Mouse (Mus musculus): ENCODE measurements around the gene Mcm7. TPM values are rescaled to one million over a fixed set of nuclear protein-coding genes. Genes with fewer than 3 reads are reported as not detected.
"Not testable (repeated sequence)": the region's sequence is repeated elsewhere in the genome, so short reads cannot be mapped to it uniquely, and the experiment has no call there.

Gene Mcm7
- 208 TPM for polyA plus RNA-seq (2012; fragmentation: generic; extraction: Trizol)
- long read RNA-seq, experiment 1, transcript Mcm7-201 (15 exons, 2,962 nt): major isoform, 99 of 123 reads
- long read RNA-seq, experiment 1, partial matches to known transcripts: 12 of 123 reads
- long read RNA-seq, experiment 1, other reads (novel, unspliced or antisense): 10 of 123 reads
- long read RNA-seq, experiment 2, transcript Mcm7-201 (15 exons, 2,962 nt): major isoform, 1,806 of 1,936 reads
- long read RNA-seq, experiment 2, partial matches to known transcripts: 16 of 1,936 reads
- long read RNA-seq, experiment 2, other reads (novel, unspliced or antisense): 114 of 1,936 reads

DNA sequence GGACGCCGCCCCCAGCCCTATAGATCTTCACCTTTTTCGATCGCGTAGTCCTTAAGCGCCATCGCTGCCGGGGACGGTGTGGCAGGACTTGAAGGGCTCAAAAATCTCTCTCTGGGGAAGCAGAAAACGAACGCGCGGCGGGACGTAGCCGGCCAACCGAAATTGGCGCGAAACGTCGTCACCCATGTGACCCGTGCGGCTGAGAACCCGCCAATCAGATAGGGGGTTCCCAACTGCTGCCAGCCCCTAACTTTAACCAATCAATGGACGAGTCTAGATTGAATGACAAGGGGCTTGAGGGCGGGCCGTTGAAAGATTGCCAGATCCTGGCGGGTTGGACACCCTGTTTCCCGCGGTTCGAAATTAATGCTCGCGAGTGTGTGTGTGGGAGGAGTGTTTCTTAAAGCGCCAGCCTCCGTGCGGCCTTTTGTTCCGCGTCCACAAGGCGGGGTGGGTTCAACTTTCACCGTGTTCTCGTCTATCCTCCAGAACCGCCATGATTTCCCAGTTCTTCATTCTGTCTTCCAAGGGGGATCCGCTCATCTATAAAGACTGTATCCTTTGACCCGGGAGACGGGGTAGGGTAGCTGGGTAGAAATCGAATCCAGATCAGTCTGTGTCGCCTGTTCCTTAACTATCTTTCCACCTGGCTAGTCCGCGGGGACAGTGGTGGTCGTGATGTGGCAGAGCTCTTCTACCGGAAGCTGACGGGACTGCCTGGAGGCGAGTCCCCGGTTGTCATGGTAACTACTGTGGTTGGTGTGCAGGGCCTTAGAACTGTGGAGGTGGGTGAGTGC lies at the start of gene Mcm7, which contains the start of gene Ap4m1:
Gene Mcm7, minus strand, starts transcription at position 728 of the 797 bp plus-strand sequence.
Gene Ap4m1, plus strand, starts transcription at position 308 of the 797 bp plus-strand sequence.
- peak within 1 kb of the TSS; percentile 83 for H3K4me3 ChIP-seq (ENCODE audit: insufficient read depth, poor library complexity, severe bottlenecking)
- H3K36me3 ChIP-seq (ENCODE audit: control insufficient read depth, insufficient read depth): peaks cover 57% of the 10 kb centered on the region
- H3K27me3 ChIP-seq (ENCODE audit: control insufficient read depth, insufficient read depth, insufficient read length): no peaks in the 10 kb centered on the region
- peaks cover 60% of the 10 kb centered on the region for H3K79me2 ChIP-seq (ENCODE audit: control insufficient read depth, insufficient read depth)
- H3K79me3 ChIP-seq (ENCODE audit: low read depth): peaks cover 25% of the 10 kb centered on the region
- H3ac ChIP-seq (ENCODE audit: control insufficient read depth, insufficient read length, low read depth): peak within 1 kb of the TSS; percentile 79
- TF ChIP-seq FOSL1 (IDR thresholded peaks at IDR 0.05; ENCODE audit: insufficient read depth, low read length, poor library complexity, severe bottlenecking) (no peak), USF1 (IDR thresholded peaks at IDR 0.05; ENCODE audit: low read depth) (peak; percentile 91)

DNA sequence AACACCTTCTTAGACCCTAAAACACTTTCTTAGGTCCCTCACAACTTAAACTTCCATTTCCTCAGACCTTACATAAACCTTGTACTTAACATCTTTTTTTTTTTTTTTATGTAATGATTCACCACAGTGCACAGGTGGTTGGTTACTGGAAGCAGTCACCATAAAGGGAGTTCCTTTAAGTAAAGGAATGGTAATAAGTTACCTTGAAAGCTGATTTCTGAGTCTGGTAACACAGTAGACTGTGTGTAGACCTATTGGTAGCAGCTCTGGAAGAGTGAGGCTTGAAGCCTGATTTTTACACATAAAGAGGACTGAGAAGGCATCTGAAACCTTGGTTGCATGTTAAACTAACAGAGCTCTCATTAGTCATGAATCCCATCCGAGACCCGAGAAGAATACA lies 47.6 kb upstream of the Mcm7 start:
- Histone ChIP-seq H3K36me3 (ENCODE audit: control insufficient read depth, insufficient read depth) (no peaks in the 10 kb centered on the region), H3K27me3 (ENCODE audit: control insufficient read depth, insufficient read depth, insufficient read length) (no peaks in the 10 kb centered on the region), H3K79me3 (ENCODE audit: low read depth) (no peaks in the 10 kb centered on the region), H3ac (ENCODE audit: control insufficient read depth, insufficient read length, low read depth) (no peak overlapping the region), H3K4me3 (ENCODE audit: insufficient read depth, poor library complexity, severe bottlenecking) (no peak overlapping the region), H3K79me2 (ENCODE audit: control insufficient read depth, insufficient read depth) (no peaks in the 10 kb centered on the region)
- TF ChIP-seq CTCF (IDR thresholded peaks at IDR 0.05; ENCODE audit: control insufficient read depth, insufficient read depth, insufficient read length) (no peak), USF1 (IDR thresholded peaks at IDR 0.05; ENCODE audit: low read depth) (no peak), FOSL1 (IDR thresholded peaks at IDR 0.05; ENCODE audit: insufficient read depth, low read length, poor library complexity, severe bottlenecking) (no peak), MAX (IDR thresholded peaks at IDR 0.05) (no peak), MYOD1 (IDR thresholded peaks at IDR 0.05; ENCODE audit: control insufficient read depth, insufficient read length, low read depth) (no peak), MYOG (IDR thresholded peaks at IDR 0.05; ENCODE audit: control insufficient read depth, extremely low read depth, insufficient read length) (no peak), CEBPB (IDR thresholded peaks at IDR 0.05; ENCODE audit: low read depth) (no peak)

DNA sequence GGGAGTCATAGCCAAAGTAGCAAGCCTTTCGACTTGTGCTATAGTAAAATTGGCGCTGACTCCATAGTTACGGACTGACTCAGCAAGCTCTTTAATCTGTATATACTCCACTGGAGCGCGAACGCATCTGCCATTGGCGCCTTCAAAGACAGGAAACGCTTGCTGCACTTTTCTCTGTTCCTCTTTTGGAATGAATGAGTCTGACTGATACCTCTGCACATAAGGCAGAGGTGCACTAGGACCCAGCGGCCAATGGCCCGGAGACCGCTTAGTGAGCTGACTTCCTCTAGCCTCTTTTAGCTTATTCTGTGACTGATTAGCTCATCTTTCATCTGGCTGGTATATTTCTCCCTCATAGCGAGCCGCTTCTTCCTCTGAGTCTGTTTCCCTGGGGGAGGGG lies 44.4 kb upstream of the Mcm7 start:
- not testable (repeated sequence) for H3ac ChIP-seq (ENCODE audit: control insufficient read depth, insufficient read length, low read depth); H3K79me2 ChIP-seq (ENCODE audit: control insufficient read depth, insufficient read depth); H3K79me3 ChIP-seq (ENCODE audit: low read depth); H3K36me3 ChIP-seq (ENCODE audit: control insufficient read depth, insufficient read depth); H3K27me3 ChIP-seq (ENCODE audit: control insufficient read depth, insufficient read depth, insufficient read length); H3K4me3 ChIP-seq (ENCODE audit: insufficient read depth, poor library complexity, severe bottlenecking)

DNA sequence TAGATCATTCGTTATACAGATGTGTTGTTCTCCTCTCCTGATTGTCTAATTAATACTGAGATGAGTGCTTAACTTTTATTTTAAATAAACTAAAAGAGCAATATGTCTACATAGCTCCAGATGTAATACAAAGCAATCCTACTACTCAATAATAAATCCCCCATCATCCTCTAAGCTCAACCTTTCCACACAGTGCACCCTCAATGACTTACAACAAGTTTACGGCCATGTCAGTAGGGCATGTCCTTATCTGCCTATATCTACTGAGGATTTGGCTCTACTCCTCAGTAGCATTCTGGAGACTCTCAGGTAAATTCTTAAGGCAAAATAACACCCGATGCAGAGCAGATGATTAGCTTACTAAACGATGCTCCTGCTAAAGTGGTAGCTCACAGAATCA lies 35.7 kb upstream of the Mcm7 start:
- Histone ChIP-seq H3ac (ENCODE audit: control insufficient read depth, insufficient read length, low read depth) (no peak overlapping the region), H3K27me3 (ENCODE audit: control insufficient read depth, insufficient read depth, insufficient read length) (no peaks in the 10 kb centered on the region), H3K36me3 (ENCODE audit: control insufficient read depth, insufficient read depth) (no peaks in the 10 kb centered on the region), H3K79me3 (ENCODE audit: low read depth) (no peaks in the 10 kb centered on the region), H3K4me3 (ENCODE audit: insufficient read depth, poor library complexity, severe bottlenecking) (no peak overlapping the region), H3K79me2 (ENCODE audit: control insufficient read depth, insufficient read depth) (no peaks in the 10 kb centered on the region)
- TF ChIP-seq MYOD1 (IDR thresholded peaks at IDR 0.05; ENCODE audit: control insufficient read depth, insufficient read length, low read depth) (no peak), USF1 (IDR thresholded peaks at IDR 0.05; ENCODE audit: low read depth) (no peak), FOSL1 (IDR thresholded peaks at IDR 0.05; ENCODE audit: insufficient read depth, low read length, poor library complexity, severe bottlenecking) (no peak), MYOG (IDR thresholded peaks at IDR 0.05; ENCODE audit: control insufficient read depth, extremely low read depth, insufficient read length) (no peak), CEBPB (IDR thresholded peaks at IDR 0.05; ENCODE audit: low read depth) (no peak), CTCF (IDR thresholded peaks at IDR 0.05; ENCODE audit: control insufficient read depth, insufficient read depth, insufficient read length) (no peak), MAX (IDR thresholded peaks at IDR 0.05) (no peak)

DNA sequence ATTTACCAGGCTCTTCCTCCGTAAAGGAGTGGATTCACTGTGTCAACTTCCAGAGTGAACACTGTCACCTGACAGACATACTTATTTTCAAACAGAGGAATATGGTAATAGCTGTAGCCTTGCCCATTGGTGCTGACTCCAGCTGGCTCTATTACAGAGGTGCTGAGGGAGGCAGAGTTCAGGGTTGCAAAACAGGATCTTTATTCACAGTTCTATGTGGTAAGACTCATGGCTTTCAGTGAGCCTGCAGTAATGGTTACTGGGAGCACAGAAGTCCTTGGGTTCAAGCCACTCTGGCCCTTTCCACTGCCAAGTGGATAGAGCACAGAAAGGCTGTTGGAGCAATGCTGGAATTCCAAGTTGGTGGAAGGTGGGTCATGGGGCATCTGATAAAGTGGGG lies 35.0 kb upstream of the Mcm7 start:
- Histone ChIP-seq H3K79me2 (ENCODE audit: control insufficient read depth, insufficient read depth) (no peaks in the 10 kb centered on the region), H3ac (ENCODE audit: control insufficient read depth, insufficient read length, low read depth) (no peak overlapping the region)
- TF ChIP-seq CTCF (IDR thresholded peaks at IDR 0.05; ENCODE audit: control insufficient read depth, insufficient read depth, insufficient read length) (no peak), MYOG (IDR thresholded peaks at IDR 0.05; ENCODE audit: control insufficient read depth, extremely low read depth, insufficient read length) (no peak), USF1 (IDR thresholded peaks at IDR 0.05; ENCODE audit: low read depth) (no peak), FOSL1 (IDR thresholded peaks at IDR 0.05; ENCODE audit: insufficient read depth, low read length, poor library complexity, severe bottlenecking) (no peak), CEBPB (IDR thresholded peaks at IDR 0.05; ENCODE audit: low read depth) (no peak), MYOD1 (IDR thresholded peaks at IDR 0.05; ENCODE audit: control insufficient read depth, insufficient read length, low read depth) (no peak), MAX (IDR thresholded peaks at IDR 0.05) (no peak)

DNA sequence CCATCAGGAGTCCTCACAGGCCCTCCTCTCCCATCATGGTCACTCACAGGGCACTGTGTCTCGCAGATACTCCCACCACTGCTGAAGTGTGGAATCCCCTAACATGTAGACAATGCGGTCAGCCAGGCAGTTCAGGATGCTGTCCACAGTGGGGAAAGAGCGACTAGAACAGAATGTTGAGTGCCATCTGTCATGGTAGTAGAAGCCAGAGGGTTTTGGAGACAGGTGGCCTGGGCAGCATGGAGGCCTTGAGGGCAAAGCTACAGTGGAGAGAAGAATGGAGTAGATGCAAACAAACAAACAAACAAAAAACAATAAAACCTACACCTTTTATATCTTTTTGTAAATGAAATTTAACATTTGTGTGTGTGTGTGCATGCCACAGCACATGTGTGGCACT lies 29.9 kb upstream of the Mcm7 start:
- H3K4me3 ChIP-seq (ENCODE audit: insufficient read depth, poor library complexity, severe bottlenecking): no peak overlapping the region
- no peaks in the 10 kb centered on the region for H3K79me2 ChIP-seq (ENCODE audit: control insufficient read depth, insufficient read depth)
- TF ChIP-seq CEBPB (IDR thresholded peaks at IDR 0.05; ENCODE audit: low read depth): no peak
- TF ChIP-seq MYOG (IDR thresholded peaks at IDR 0.05; ENCODE audit: control insufficient read depth, extremely low read depth, insufficient read length): no peak
- no peak for TF ChIP-seq USF1 (IDR thresholded peaks at IDR 0.05; ENCODE audit: low read depth)
- TF ChIP-seq CTCF (IDR thresholded peaks at IDR 0.05; ENCODE audit: control insufficient read depth, insufficient read depth, insufficient read length): no peak
- TF ChIP-seq MYOD1 (IDR thresholded peaks at IDR 0.05; ENCODE audit: control insufficient read depth, insufficient read length, low read depth): no peak
- no peak for TF ChIP-seq FOSL1 (IDR thresholded peaks at IDR 0.05; ENCODE audit: insufficient read depth, low read length, poor library complexity, severe bottlenecking)
- H3K27me3 ChIP-seq (ENCODE audit: control insufficient read depth, insufficient read depth, insufficient read length): no peaks in the 10 kb centered on the region
- no peak overlapping the region for H3ac ChIP-seq (ENCODE audit: control insufficient read depth, insufficient read length, low read depth)
- H3K79me3 ChIP-seq (ENCODE audit: low read depth): no peaks in the 10 kb centered on the region
- no peaks in the 10 kb centered on the region for H3K36me3 ChIP-seq (ENCODE audit: control insufficient read depth, insufficient read depth)

More for the DNA sequence above, 35.0 kb upstream of the Mcm7 start:
- Histone ChIP-seq H3K27me3 (ENCODE audit: control insufficient read depth, insufficient read depth, insufficient read length) (no peaks in the 10 kb centered on the region), H3K4me3 (ENCODE audit: insufficient read depth, poor library complexity, severe bottlenecking) (no peak overlapping the region), H3K79me3 (ENCODE audit: low read depth) (no peaks in the 10 kb centered on the region), H3K36me3 (ENCODE audit: control insufficient read depth, insufficient read depth) (no peaks in the 10 kb centered on the region)
